ENCODE assay signal across 22 mouse cellular contexts in genomic region chr11:79299719-79300431, GRCm38 (mm10). TPM values are rescaled to one million over a fixed set of nuclear protein-coding genes. Genes with fewer than 3 reads are reported as not detected.
DNase-seq lines count a peak whose midpoint lies in the region; TF ChIP-seq lines count a peak whose summit lies in the region.
"Had no signal": no experiment of that assay in that cellular context is flagged by ENCODE, and none has a peak within 500 bp of the region (broad histone marks: within the 10 kb centered on the region; RNA-seq: fewer than 3 reads in every experiment).

No protein-coding gene starts in this region.

- H3K27ac ChIP-seq in gastrocnemius, adult 2 months = no peak overlapping the region
- H3K27ac ChIP-seq in layer of hippocampus, adult 2 months = no peak overlapping the region
- H3K27ac ChIP-seq: embryonic facial prominence, embryonic 15.5 days; heart, embryonic 10.5 days; hindbrain, embryonic 12.5 days; limb, embryonic 15.5 days had no signal

- H3K4me3 ChIP-seq in gastrocnemius, adult 2 months = no peak overlapping the region
- no peak overlapping the region for H3K4me3 ChIP-seq in layer of hippocampus, adult 2 months
- H3K4me3 ChIP-seq: embryonic facial prominence, embryonic 15.5 days; heart, embryonic 10.5 days; hindbrain, embryonic 12.5 days; limb, embryonic 15.5 days had no signal

- intact Hi-C loops in gastrocnemius, adult 2 months (cut with DNase I) = loop anchor here (5.0 kb wide), 3 partner anchors 97 to 333 kb away; no protein-coding TSS in a partner anchor

- TF ChIP-seq CTCF in gastrocnemius, adult 2 months (IDR thresholded peaks at IDR 0.05) = peak; percentile 11; the same call in 1 of the 2 replicates
- TF ChIP-seq CTCF in layer of hippocampus, adult 2 months (conservative IDR thresholded peaks at IDR 0.05) = peak; percentile 38

- DNase-seq in gastrocnemius, adult 2 months = no peak
- DNase-seq in gastrocnemius, adult 8-10 months (ENCODE audit: low spot score in 2 of 2) = no peak
- no peak for DNase-seq in layer of hippocampus, adult 2 months (ENCODE audit: low spot score in 2 of 2)
- no peak for DNase-seq in layer of hippocampus, adult 8-10 months (ENCODE audit: low spot score in 2 of 2)
- DNase-seq in lung, postnatal 10 days = peak; percentile 40
- no peak for DNase-seq in lung, adult 18-20 months
- no peak for DNase-seq in urinary bladder, postnatal 14 days (ENCODE audit: low spot score)
- DNase-seq: adrenal gland, adult 8-10 months; B cell, adult 2 months; cerebellum, adult 9-10 months; embryo, embryonic 11 days; gastrocnemius, postnatal 25 days; layer of hippocampus, postnatal 36 days; right cerebral cortex, postnatal 25 days; thymus, adult 18-20 months; thymus, postnatal 4 days had no signal

RNA-seq across cellular contexts. Expression of gene Gm9964, which starts 3.2 kb away (rescaled TPM):
- not detected for total RNA-seq in gastrocnemius, adult 2 months (2021)
- under 1 TPM in 1 of 4 experiments, not detected in 3; 0.46 TPM for total RNA-seq in gastrocnemius, adult 8-10 months (2022)
- not detected for total RNA-seq in layer of hippocampus, adult 2 months (2021)
- total RNA-seq in layer of hippocampus, adult 8-10 months (2022) = 1 to 10 TPM in 1 of 4 experiments, under 1 TPM in 2, not detected in 1; 0.48 to 1.2 (median 0.74) TPM
- total RNA-seq: adrenal gland, adult 8-10 months; gastrocnemius, postnatal 25 days; megakaryocyte-erythroid progenitor cell, adult 5-6 weeks; neutrophil, adult 5-6 weeks had no signal

RNA-seq across cellular contexts. Expression of gene Nf1, which starts 39.6 kb away (rescaled TPM):
- total RNA-seq in gastrocnemius, adult 2 months (2021) = 10 to 100 TPM; 18.2 to 23.5 TPM
- total RNA-seq in gastrocnemius, adult 8-10 months (2022) = 10 to 100 TPM; 13.8 to 17.5 (median 16.6) TPM
- total RNA-seq in layer of hippocampus, adult 2 months (2021) = 100 to 1,000 TPM; 106 to 115 TPM
- total RNA-seq in layer of hippocampus, adult 8-10 months (2022) = 100 to 1,000 TPM; 102 to 124 (median 114) TPM

RNA-seq across cellular contexts. Expression of gene Wsb1, which starts 45.4 kb away (rescaled TPM):
- 10 to 100 TPM in 1 of 2 experiments, 1 to 10 TPM in 1; 7.2 to 14.3 TPM for total RNA-seq in gastrocnemius, adult 2 months (2021)
- total RNA-seq in gastrocnemius, adult 8-10 months (2022) = 1 to 10 TPM; 1.9 to 6.9 (median 6.0) TPM
- total RNA-seq in layer of hippocampus, adult 2 months (2021) = 100 to 1,000 TPM in 1 of 2 experiments, 10 to 100 TPM in 1; 83.0 to 101 TPM
- total RNA-seq in layer of hippocampus, adult 8-10 months (2022) = 100 to 1,000 TPM in 2 of 4 experiments, 10 to 100 TPM in 2; 83.5 to 104 (median 100.0) TPM

Comparison
In these comparisons a context has a peak if more than half of its experiments do, and no peak if none do; other contexts are left out.
1. RNA of gene Nf1, which starts 39.6 kb away (total RNA-seq): 102 to 124 TPM in layer of hippocampus, adult 8-10 months and 106 to 115 TPM in layer of hippocampus, adult 2 months; 18.2 to 23.5 TPM in gastrocnemius, adult 2 months and 13.8 to 17.5 TPM in gastrocnemius, adult 8-10 months; every median in the first group is over 4 times any median in the second.
2. RNA of gene Wsb1, which starts 45.4 kb away (total RNA-seq): 83.0 to 101 TPM in layer of hippocampus, adult 2 months and 83.5 to 104 TPM in layer of hippocampus, adult 8-10 months; 7.2 to 14.3 TPM in gastrocnemius, adult 2 months and 1.9 to 6.9 TPM in gastrocnemius, adult 8-10 months; every median in the first group is over 4 times any median in the second.